In genomic region chr4:127586822-127587221, GRCm38 (mm10) we compare ENCODE assay signal across 21 mouse cellular contexts.
DNase-seq lines count a peak whose midpoint lies in the region; ATAC-seq lines count a peak whose summit lies in the region.
"Had no signal": no experiment of that assay in that cellular context is flagged by ENCODE, and none has a peak within 500 bp of the region (broad histone marks: within the 10 kb centered on the region; RNA-seq: fewer than 3 reads in every experiment).

No protein-coding gene starts in this region.

- no peak for ATAC-seq in cerebellum, adult (ENCODE audit: insufficient number of reproducible peaks, low FRiP score, low TSS enrichment)
- ATAC-seq: activated CD4-positive, CD25-positive, alpha-beta regulatory T cell, adult 4 months; CD4-positive, CD25-positive, alpha-beta regulatory T cell, adult 4 months; Patski had no signal

- DNase-seq in cerebellum, postnatal 10 days: peak; percentile 65 to 70
- peak; percentile 31 to 42 for DNase-seq in cerebellum, postnatal 14 days
- no peak for DNase-seq in cerebellum, postnatal 4 days (ENCODE audit: low spot score in 2 of 2)
- peak; percentile 65 for DNase-seq in heart, adult 11 months
- DNase-seq in heart, postnatal 4 days: no peak
- peak; percentile 36 for DNase-seq in left cerebral cortex, postnatal 4 days
- no peak for DNase-seq in left cerebral cortex, postnatal 25 days (ENCODE audit: low spot score in 2 of 2)
- DNase-seq: adrenal gland, adult 2 months; adrenal gland, adult 8-10 months; adrenal gland, postnatal 10 days; adrenal gland, postnatal 14 days; adrenal gland, postnatal 25 days; adrenal gland, postnatal 36 days; B cell, adult 2 months; cerebellum, adult 11 months; cerebellum, adult 11-12 months; cerebellum, adult 18-20 months had no signal

- intact Hi-C loops in left cerebral cortex, postnatal 4 days (cut with DNase I): no loop called here
- intact Hi-C loops in left cerebral cortex, postnatal 25 days (cut with DNase I): no loop called here

Comparison
In these comparisons a context has a peak if more than half of its experiments do, and no peak if none do; other contexts are left out.
1. DNase-seq: peak in cerebellum, postnatal 10 days (2 of 2), cerebellum, postnatal 14 days (2 of 2), heart, adult 11 months (single experiment) and left cerebral cortex, postnatal 4 days (single experiment); none in cerebellum, postnatal 4 days (0 of 2), heart, postnatal 4 days (single experiment) and left cerebral cortex, postnatal 25 days (0 of 2).